Mouse (Mus musculus) erythroblast, embryonic 14.5 days (primary cell): ENCODE measurements around the gene Arhgef25.

ENCODE experiments used
- GATA1 ChIP-seq: IDR thresholded peaks from 2 replicates; pipeline ENCODE4 v1.6.1; 2012; ENCODE audit warnings: low read length, inconsistent platforms, mixed read lengths
- TAL1 ChIP-seq: IDR thresholded peaks from 3 replicates; pipeline ENCODE4 v1.6.1; 2012; ENCODE audit warnings: low read length, inconsistent platforms, mixed read lengths

DNA sequence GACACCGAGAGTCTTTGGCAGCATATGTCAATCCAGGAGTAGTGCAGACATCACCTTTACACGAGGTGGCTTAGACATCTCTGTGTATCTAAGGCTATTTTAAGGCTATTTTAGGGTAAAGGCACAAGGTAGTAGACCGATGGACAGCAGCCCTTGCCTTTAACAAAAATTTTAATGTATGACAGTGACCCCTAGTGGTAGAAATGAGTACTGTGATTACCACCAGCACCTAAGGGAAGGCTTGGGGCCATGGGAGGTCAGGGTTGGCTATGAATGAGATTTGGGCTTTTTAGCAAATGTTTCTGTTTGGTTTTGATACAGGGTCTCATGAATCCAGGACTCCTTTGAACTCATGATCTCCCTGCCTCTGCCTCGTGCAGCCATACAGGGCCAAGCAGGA lies 39.0 kb upstream of the Arhgef25 start:
- TF ChIP-seq GATA1 (no peak), TAL1 (no peak)
